Mouse (Mus musculus): ENCODE measurements around the gene Pdlim1. TPM values are rescaled to one million over a fixed set of nuclear protein-coding genes. Genes with fewer than 3 reads are reported as not detected.
"Not testable (repeated sequence)": the region's sequence is repeated elsewhere in the genome, so short reads cannot be mapped to it uniquely, and the experiment has no call there.

The Pdlim1 gene
- polyA plus RNA-seq, 1 experiment = 497 TPM

- WGBS = 37% methylated on average over 4 of the region's 4 CpGs
- peak; percentile 92 for DNase-seq (ENCODE audit: low read depth, low spot score)
Measured at GRCm38 (mm10) chr19:40251115-40251514, 20.5 kb downstream of the Pdlim1 start.

GRCm38 (mm10) chr19:40249352-40249751 is 22.3 kb downstream of the Pdlim1 start:
- WGBS = 82% methylated on average over 11 of the region's 11 CpGs
- no peak for DNase-seq (ENCODE audit: low read depth, low spot score)

- no peak for DNase-seq (ENCODE audit: low read depth, low spot score)
- 91% methylated on average over 5 of the region's 5 CpGs for WGBS
Measured at GRCm38 (mm10) chr19:40248476-40248875, 23.2 kb downstream of the Pdlim1 start.

GRCm38 (mm10) chr19:40247268-40247666 is 24.4 kb downstream of the Pdlim1 start:
- 7% methylated on average over 5 of the region's 5 CpGs for WGBS

GRCm38 (mm10) chr19:40246646-40247267 is 24.9 kb downstream of the Pdlim1 start:
- 58% methylated on average over 7 of the region's 7 CpGs for WGBS
- no peak for DNase-seq (ENCODE audit: low read depth, low spot score)

More at GRCm38 (mm10) chr19:40247268-40247666, 24.4 kb downstream of the Pdlim1 start:
- peak; percentile 88 for DNase-seq (ENCODE audit: low read depth, low spot score)

- DNase-seq (ENCODE audit: low read depth, low spot score) = no peak
- 54% methylated on average over 14 of the region's 14 CpGs for WGBS
Measured at GRCm38 (mm10) chr19:40240838-40241689, 30.6 kb downstream of the Pdlim1 start.

GRCm38 (mm10) chr19:40240360-40240759 is 31.3 kb downstream of the Pdlim1 start:
- WGBS = 85% methylated on average over 6 of the region's 6 CpGs
- no peak for DNase-seq (ENCODE audit: low read depth, low spot score)

- 78% methylated on average over 6 of the region's 6 CpGs for WGBS
- no peak for DNase-seq (ENCODE audit: low read depth, low spot score)
Measured at GRCm38 (mm10) chr19:40238175-40238850, 33.3 kb downstream of the Pdlim1 start.

- DNase-seq (ENCODE audit: low read depth, low spot score) = no peak
- 96% methylated on average over 2 of the region's 2 CpGs for WGBS
Measured at GRCm38 (mm10) chr19:40232560-40232959, 39.1 kb downstream of the Pdlim1 start.

- no peak for DNase-seq (ENCODE audit: low read depth, low spot score)
Measured at GRCm38 (mm10) chr19:40231825-40232541, 39.7 kb downstream of the Pdlim1 start.

GRCm38 (mm10) chr19:40231074-40231738 is 40.4 kb downstream of the Pdlim1 start:
- 88% methylated on average over 13 of the region's 13 CpGs for WGBS

More at GRCm38 (mm10) chr19:40231825-40232541, 39.7 kb downstream of the Pdlim1 start:
- 61% methylated on average over 7 of the region's 7 CpGs for WGBS

GRCm38 (mm10) chr19:40226516-40227151 is 45.0 kb downstream of the Pdlim1 start:
- WGBS = 81% methylated on average over 12 of the region's 12 CpGs
- DNase-seq (ENCODE audit: low read depth, low spot score) = no peak

More at GRCm38 (mm10) chr19:40231074-40231738, 40.4 kb downstream of the Pdlim1 start:
- no peak for DNase-seq (ENCODE audit: low read depth, low spot score)

GRCm38 (mm10) chr19:40225761-40226110 is 45.9 kb downstream of the Pdlim1 start:
- 59% methylated on average over 5 of the region's 5 CpGs for WGBS
- no peak for DNase-seq (ENCODE audit: low read depth, low spot score)

GRCm38 (mm10) chr19:40225102-40225760 is 46.4 kb downstream of the Pdlim1 start:
- DNase-seq (ENCODE audit: low read depth, low spot score) = no peak
- 66% methylated on average over 5 of the region's 5 CpGs for WGBS

- not testable (repeated sequence) for DNase-seq (ENCODE audit: low read depth, low spot score)
- 72% methylated on average over 9 of the region's 9 CpGs for WGBS
Measured at GRCm38 (mm10) chr19:40222307-40222706, 49.3 kb downstream of the Pdlim1 start.

- 25% methylated on average over 5 of the region's 5 CpGs for WGBS
- no peak for DNase-seq (ENCODE audit: low read depth, low spot score)
Measured at GRCm38 (mm10) chr19:40220878-40221277, 50.8 kb downstream of the Pdlim1 start.

- not testable (repeated sequence) for DNase-seq (ENCODE audit: low read depth, low spot score)
- WGBS = 74% methylated on average over 4 of the region's 4 CpGs
Measured at GRCm38 (mm10) chr19:40202947-40203346, 68.7 kb downstream of the Pdlim1 start.

GRCm38 (mm10) chr19:40190596-40190995 is 81.0 kb downstream of the Pdlim1 start:
- 94% methylated on average over 10 of the region's 10 CpGs for WGBS
- DNase-seq (ENCODE audit: low read depth, low spot score) = no peak
